Mouse (Mus musculus) stomach, embryonic 14.5 days (tissue): ENCODE data around the gene Bcan. TPM values are rescaled to one million over a fixed set of nuclear protein-coding genes. Genes with fewer than 3 reads are reported as not detected.

Experiments
- ATAC-seq: fragments of 200-750 bp; cut with Nextera tagmentation; 2 replicates; pipeline ENCODE4 v1.8.0; 2017; ENCODE audit warnings: low read depth, moderate TSS enrichment; ENCODE audit not compliant: insufficient number of reproducible peaks, insufficient read depth, low FRiP score
- H3K27ac ChIP-seq: fragments of 300-500 bp; sonication (generic); 2 replicates; pipeline ENCODE4 v1.5.1; 2014; ENCODE audit warnings: mild to moderate bottlenecking, low read length, moderate library complexity, mixed read lengths
- H3K27me3 ChIP-seq: fragments of 300-500 bp; sonication (generic); 2 replicates; pipeline ENCODE4 v1.6.1; 2014; ENCODE audit warnings: low read length, control low read depth, mixed read lengths; ENCODE audit not compliant: control insufficient read depth, insufficient read depth
- H3K36me3 ChIP-seq: fragments of 300-500 bp; sonication (generic); 2 replicates; pipeline ENCODE4 v1.6.1; 2014; ENCODE audit warnings: mild to moderate bottlenecking, control low read depth, low read length, moderate library complexity, mixed read lengths; ENCODE audit not compliant: control insufficient read depth, insufficient read depth
- H3K4me1 ChIP-seq: fragments of 300-500 bp; sonication (generic); 2 replicates; pipeline ENCODE4 v1.6.1; 2014; ENCODE audit warnings: low read length, control low read depth, mixed read lengths; ENCODE audit not compliant: control insufficient read depth, insufficient read depth
- H3K4me2 ChIP-seq: fragments of 300-500 bp; sonication (generic); replicated peaks from 2 replicates; pipeline ENCODE4 v1.6.1; 2014; ENCODE audit warnings: low read depth, low read length, control low read depth
- H3K4me3 ChIP-seq: fragments of 300-500 bp; sonication (generic); 2 replicates; pipeline ENCODE4 v1.5.1; 2014; ENCODE audit warnings: low read depth, low read length, control low read depth
- H3K9ac ChIP-seq: fragments of 300-500 bp; sonication (generic); replicated peaks from 2 replicates; pipeline ENCODE4 v1.6.1; 2014; ENCODE audit warnings: low read depth, mild to moderate bottlenecking, control low read depth, low read length, moderate library complexity, mixed read lengths
- H3K9me3 ChIP-seq: fragments of 300-500 bp; sonication (generic); 2 replicates; pipeline ENCODE4 v1.6.1; 2016; ENCODE audit warnings: low read depth, low read length, control low read depth; ENCODE audit not compliant: control insufficient read depth
- WGBS: fragments of 180-500 bp; shearing (Covaris S2); extraction: QIAGEN DNeasy Blood & Tissue Kit; methylation state at CpG from one replicate; pipeline ENCODE4 v1.1.7; 2014; 5-methylcytosine and 5-hydroxymethylcytosine counted together
- polyA plus RNA-seq: library from polyadenylated mRNA; unstranded; fragments of >200 nt; fragmentation: Nextera tagmentation; extraction: Ambion mirVana; gene quantifications from 2 replicates; pipeline ENCODE4 v1.2.1, GENCODE M21; 2014

Gene Bcan
- polyA plus RNA-seq, 1 experiment from 2014 or later, result 0.27 TPM

DNA sequence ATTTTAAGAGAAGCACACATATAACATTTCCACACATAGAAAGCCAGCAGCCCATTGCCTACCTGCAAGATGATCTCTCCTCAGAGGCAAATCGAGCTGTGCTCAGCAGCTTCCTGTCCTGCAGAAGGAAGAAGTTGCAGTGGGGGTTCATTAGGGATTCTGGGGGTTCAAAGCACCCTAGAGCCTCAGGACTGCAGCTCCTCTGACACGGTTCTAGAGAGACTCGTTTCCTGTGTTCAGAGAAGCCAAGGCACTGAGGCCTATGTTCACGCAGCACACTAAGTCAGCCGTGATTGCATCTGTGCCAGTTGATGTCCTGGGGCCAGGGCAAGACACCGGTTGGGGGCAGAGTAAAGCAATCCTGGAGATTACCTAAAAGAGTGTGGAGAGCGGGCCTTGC is 26.8 kb upstream of the Bcan start:
- no peak overlapping the region for H3K9ac ChIP-seq
- H3K27ac ChIP-seq, result no peak overlapping the region
- peaks cover 37% of the 10 kb centered on the region for H3K27me3 ChIP-seq
- WGBS, result 57% methylated on average over 7 of the region's 7 CpGs
- peaks cover 6% of the 10 kb centered on the region for H3K4me1 ChIP-seq
- ATAC-seq, result no peak
- H3K9me3 ChIP-seq, result no peaks in the 10 kb centered on the region
- H3K4me2 ChIP-seq, result no peak overlapping the region
- H3K36me3 ChIP-seq, result no peaks in the 10 kb centered on the region
- no peak overlapping the region for H3K4me3 ChIP-seq

DNA sequence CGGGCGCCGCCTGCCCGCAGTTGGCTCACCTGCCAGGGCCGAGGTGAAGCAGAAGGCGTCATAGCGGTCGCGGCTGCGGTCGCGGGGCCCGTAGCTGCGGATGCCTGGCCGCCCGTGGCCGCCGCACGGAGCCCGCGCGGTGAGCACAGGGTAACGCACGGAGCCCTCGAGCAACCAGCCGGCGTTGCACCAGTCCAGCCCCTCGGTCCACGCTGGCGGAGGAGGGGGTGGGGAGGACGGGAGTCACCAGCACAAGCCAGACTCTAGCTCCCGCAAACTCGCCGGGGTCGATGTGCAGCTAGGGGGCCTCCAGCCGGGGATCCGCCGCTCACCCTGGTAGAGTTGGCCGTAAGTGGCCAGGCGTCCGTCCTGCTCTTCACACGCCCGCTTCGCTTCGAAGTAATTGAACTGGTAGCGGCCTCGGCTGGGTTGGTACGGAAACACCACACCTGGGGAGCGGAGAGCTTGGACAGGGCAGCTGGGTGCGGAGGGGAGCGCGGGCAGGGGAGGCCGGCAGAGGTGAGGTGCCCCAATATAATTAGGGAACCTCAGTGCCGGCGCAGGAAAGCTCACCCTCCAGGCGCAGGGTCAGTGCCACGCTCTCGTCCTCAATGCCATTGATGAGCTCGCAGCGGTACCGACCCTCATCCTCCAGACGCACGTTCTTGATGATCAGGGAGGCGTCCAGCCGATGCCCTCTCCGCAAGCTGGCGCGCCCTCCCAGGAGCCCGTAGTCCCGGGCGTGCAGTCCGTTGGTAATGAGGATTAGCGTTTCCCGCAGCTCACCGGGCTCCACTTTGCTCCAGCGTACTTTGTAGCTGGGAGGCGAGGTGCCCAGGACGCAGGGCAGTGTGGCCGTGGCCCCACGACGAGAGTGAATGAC is 23.4 kb upstream of the Bcan start:
- Histone ChIP-seq H3K4me3 (peak overlapping the region; percentile 48), H3K4me2 (peak overlapping the region; percentile 98), H3K9me3 (no peaks in the 10 kb centered on the region), H3K4me1 (peaks cover 6% of the 10 kb centered on the region; the same call in 1 of the 2 replicates), H3K9ac (no peak overlapping the region), H3K27ac (no peak overlapping the region), H3K27me3 (peaks cover 44% of the 10 kb centered on the region), H3K36me3 (no peaks in the 10 kb centered on the region)
- peak; percentile 75; the same call in 1 of the 2 replicates for ATAC-seq
- 2% methylated on average over 81 of the region's 81 CpGs for WGBS

DNA sequence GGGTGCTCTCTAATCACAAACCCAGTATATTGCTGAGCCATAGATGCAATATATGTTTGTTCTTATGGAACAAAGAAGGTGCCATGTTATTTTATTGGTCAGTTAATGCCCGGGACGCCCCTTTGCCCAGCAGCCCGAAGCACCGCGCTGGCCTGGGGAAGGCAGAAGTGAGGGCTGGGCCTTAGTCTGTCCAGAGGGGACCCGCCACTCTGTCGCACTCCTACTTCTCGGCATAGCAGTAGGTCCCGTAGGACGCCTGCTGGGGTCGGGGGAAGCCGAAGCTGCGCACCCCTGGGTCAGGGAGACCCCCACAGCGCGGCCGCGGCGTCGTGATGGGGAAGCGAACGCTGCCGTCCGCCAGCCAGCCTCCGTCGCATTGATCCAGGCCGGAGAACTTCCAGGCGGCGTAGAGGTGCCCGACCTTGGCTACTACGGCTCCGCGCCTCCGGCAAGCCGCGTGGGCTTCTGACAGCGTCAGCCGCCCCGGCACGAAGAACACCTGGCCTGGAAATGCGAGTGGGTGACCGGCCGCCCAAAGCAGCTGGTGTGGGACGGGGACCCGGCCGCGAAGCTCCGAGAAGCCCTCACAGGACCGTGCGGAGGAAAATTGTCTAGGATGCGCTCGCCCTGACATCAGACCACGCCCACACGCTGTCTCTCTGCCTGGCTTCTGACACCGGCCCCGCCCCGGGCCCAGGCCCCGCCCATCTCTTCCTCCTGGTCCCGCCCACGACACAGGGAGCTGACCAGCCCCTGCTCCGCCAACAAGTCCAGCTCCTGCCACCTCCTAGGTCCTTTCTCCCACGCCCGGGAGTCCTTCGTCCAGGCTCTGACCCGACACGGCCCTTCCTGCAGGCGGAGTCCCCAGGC is 22.5 kb upstream of the Bcan start:
- Histone ChIP-seq H3K36me3 (no peaks in the 10 kb centered on the region), H3K9me3 (no peaks in the 10 kb centered on the region), H3K9ac (no peak overlapping the region), H3K4me3 (peak overlapping the region; percentile 48), H3K27ac (no peak overlapping the region), H3K4me1 (peaks cover 6% of the 10 kb centered on the region; the same call in 1 of the 2 replicates), H3K4me2 (peak overlapping the region; percentile 98), H3K27me3 (peaks cover 44% of the 10 kb centered on the region)
- 1% methylated on average over 66 of the region's 66 CpGs for WGBS
- ATAC-seq, result peak; percentile 87

GRCm38 (mm10) chr3:88010634-88011265 is 10.7 kb upstream of the Bcan start:
- WGBS, result 8% methylated on average over 6 of the region's 6 CpGs
- Histone ChIP-seq H3K27ac (no peak overlapping the region), H3K9ac (no peak overlapping the region), H3K27me3 (no peaks in the 10 kb centered on the region), H3K36me3 (no peaks in the 10 kb centered on the region), H3K4me2 (no peak overlapping the region), H3K9me3 (peaks cover 5% of the 10 kb centered on the region; the same call in 1 of the 2 replicates), H3K4me3 (no peak overlapping the region), H3K4me1 (no peaks in the 10 kb centered on the region)
- no peak for ATAC-seq

GRCm38 (mm10) chr3:88005822-88006786 is 6.1 kb upstream of the Bcan start:
- no peak overlapping the region for H3K27ac ChIP-seq
- no peaks in the 10 kb centered on the region for H3K4me1 ChIP-seq
- no peak overlapping the region for H3K9ac ChIP-seq
- no peak overlapping the region for H3K4me3 ChIP-seq
- H3K27me3 ChIP-seq, result peaks cover 22% of the 10 kb centered on the region
- no peak for ATAC-seq
- H3K9me3 ChIP-seq, result peaks cover 5% of the 10 kb centered on the region; the same call in 1 of the 2 replicates
- 69% methylated on average over 18 of the region's 18 CpGs for WGBS
- H3K4me2 ChIP-seq, result no peak overlapping the region
- H3K36me3 ChIP-seq, result no peaks in the 10 kb centered on the region

DNA sequence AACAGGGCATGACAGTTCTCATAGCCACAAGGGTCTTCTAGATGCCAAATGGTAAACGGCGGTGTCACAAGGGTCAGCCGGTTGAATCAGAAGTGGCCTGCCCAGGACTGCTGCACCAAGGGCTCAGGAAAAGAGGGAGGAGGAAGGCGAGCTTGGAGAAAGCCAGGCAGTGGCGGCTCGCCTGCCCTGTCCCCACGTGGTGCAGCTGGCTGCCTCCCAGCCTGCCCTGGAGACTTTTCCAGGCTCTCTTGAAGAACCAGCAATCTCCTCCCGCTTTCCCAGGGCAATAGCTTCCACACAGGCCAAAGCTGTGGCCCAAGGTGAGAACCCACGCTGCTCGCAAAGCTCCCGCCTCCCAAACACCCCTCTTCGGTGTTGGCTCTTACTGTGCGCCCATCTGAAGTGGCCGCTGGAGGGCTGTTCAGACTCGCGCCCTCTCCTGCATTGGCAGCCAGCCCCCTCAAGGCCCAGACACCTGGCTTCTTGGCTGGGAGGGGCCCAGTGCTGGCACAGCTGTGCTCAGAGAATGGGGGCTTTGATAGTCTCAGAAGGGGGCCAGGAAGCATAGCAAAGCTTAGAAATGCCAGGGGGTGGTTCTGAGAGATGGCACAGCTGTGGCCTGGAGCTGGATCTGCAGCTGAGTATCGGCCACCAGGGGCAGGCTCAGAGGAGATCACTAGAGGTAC is 2.4 kb upstream of the Bcan start:
- peaks cover 55% of the 10 kb centered on the region for H3K27me3 ChIP-seq
- no peaks in the 10 kb centered on the region for H3K4me1 ChIP-seq
- H3K36me3 ChIP-seq, result no peaks in the 10 kb centered on the region
- H3K9me3 ChIP-seq, result peaks cover 5% of the 10 kb centered on the region; the same call in 1 of the 2 replicates
- 4% methylated on average over 17 of the region's 17 CpGs for WGBS
- no peak for ATAC-seq
- no peak overlapping the region for H3K9ac ChIP-seq
- H3K4me3 ChIP-seq, result no peak overlapping the region
- H3K27ac ChIP-seq, result no peak overlapping the region
- no peak overlapping the region for H3K4me2 ChIP-seq

DNA sequence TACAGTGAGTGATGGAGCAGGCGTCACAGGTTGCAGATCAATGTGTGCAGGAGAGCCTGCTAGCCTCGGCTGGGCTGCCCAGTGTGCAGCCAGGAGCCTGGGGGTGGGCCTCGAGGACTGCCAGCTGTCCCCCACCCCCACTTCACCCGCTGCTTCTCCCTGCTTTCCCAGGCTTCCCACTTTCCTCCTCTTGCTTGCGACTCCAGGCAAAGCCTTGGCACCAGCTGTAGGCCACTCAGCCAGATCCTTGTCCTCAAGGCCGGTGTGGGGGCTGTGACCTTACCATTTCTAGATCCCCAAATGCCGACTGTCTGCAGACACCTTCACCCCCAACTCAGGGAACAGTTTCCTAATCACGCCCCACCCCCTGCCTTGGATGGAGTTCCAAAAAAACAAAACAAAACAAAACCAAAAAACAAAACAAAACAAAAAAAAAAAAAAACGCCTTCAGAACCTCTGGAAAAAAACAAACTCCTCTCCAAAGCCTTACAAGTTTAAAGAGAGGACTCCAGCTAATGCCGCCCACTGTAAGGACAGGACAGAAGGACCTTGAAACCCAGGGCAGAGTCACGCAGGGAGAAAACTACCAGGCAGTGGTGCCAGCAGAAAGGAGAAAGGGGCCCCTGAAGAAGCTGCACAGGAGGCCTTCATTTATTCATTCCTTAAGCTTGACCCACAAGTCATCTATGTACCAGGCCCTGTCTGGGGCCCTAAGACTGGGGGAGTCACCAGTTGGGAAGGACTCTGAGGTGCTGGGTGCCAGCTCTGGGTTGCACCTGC is 976 bp upstream of the Bcan start:
- Histone ChIP-seq H3K27ac (no peak overlapping the region), H3K36me3 (no peaks in the 10 kb centered on the region), H3K9me3 (peaks cover 2% of the 10 kb centered on the region; the same call in 1 of the 2 replicates), H3K27me3 (peaks cover 69% of the 10 kb centered on the region), H3K4me3 (peak overlapping the region; percentile 32; the same call in 1 of the 2 replicates), H3K4me2 (no peak overlapping the region), H3K4me1 (no peaks in the 10 kb centered on the region), H3K9ac (no peak overlapping the region)
- WGBS, result 14% methylated on average over 11 of the region's 11 CpGs
- ATAC-seq, result no peak
